Mouse (Mus musculus) C2C12 (cell line): ENCODE data around the gene Prtn3. TPM values are rescaled to one million over a fixed set of nuclear protein-coding genes. Genes with fewer than 3 reads are reported as not detected.
"Not testable (repeated sequence)": the region's sequence is repeated elsewhere in the genome, so short reads cannot be mapped to it uniquely, and the experiment has no call there.

Experiments used
- H3K27me3 ChIP-seq: one replicate; pipeline ENCODE4 v1.6.1; 2011; ENCODE audit not compliant: control insufficient read depth, insufficient read depth, insufficient read length
- H3K36me3 ChIP-seq: one replicate; pipeline ENCODE4 v1.6.1; 2011; ENCODE audit not compliant: control insufficient read depth, insufficient read depth
- H3K4me3 ChIP-seq: one replicate; pipeline ENCODE4 v1.5.1; 2011; ENCODE audit warnings: mild to moderate bottlenecking, control low read depth; ENCODE audit not compliant: poor library complexity, insufficient read depth, severe bottlenecking
- H3K79me2 ChIP-seq: one replicate; pipeline ENCODE4 v1.6.1; 2011; ENCODE audit not compliant: control insufficient read depth, insufficient read depth
- H3K79me3 ChIP-seq: one replicate; pipeline ENCODE4 v1.6.1; 2011; ENCODE audit warnings: low read depth, control low read depth
- H3ac ChIP-seq: one replicate; pipeline ENCODE3; 2011; ENCODE audit warnings: low read depth; ENCODE audit not compliant: control insufficient read depth, insufficient read length
- CEBPB ChIP-seq: IDR thresholded peaks from one replicate; pipeline ENCODE4 v1.6.1; 2011; ENCODE audit warnings: low read depth, mild to moderate bottlenecking, control low read depth, moderate library complexity
- CTCF ChIP-seq: IDR thresholded peaks from one replicate; pipeline ENCODE4 v1.5.1; 2011; ENCODE audit not compliant: control insufficient read depth, insufficient read depth, insufficient read length
- FOSL1 ChIP-seq: IDR thresholded peaks from one replicate; pipeline ENCODE4 v1.8.0; 2011; ENCODE audit warnings: mild to moderate bottlenecking, low read length; ENCODE audit not compliant: poor library complexity, insufficient read depth, severe bottlenecking
- MAX ChIP-seq: IDR thresholded peaks from one replicate; pipeline ENCODE4 v1.6.1; 2011; ENCODE audit warnings: mild to moderate bottlenecking, control low read depth
- MYOD1 ChIP-seq: IDR thresholded peaks from one replicate; pipeline ENCODE4 v1.6.1; 2011; ENCODE audit warnings: low read depth; ENCODE audit not compliant: control insufficient read depth, insufficient read length
- MYOG ChIP-seq: IDR thresholded peaks from one replicate; pipeline ENCODE4 v1.6.1; 2011; ENCODE audit not compliant: control insufficient read depth, insufficient read length; ENCODE audit errors: extremely low read depth
- USF1 ChIP-seq: IDR thresholded peaks from one replicate; pipeline ENCODE4 v1.6.1; 2011; ENCODE audit warnings: low read depth, mild to moderate bottlenecking, control low read depth, moderate library complexity
- polyA plus RNA-seq: library from polyadenylated mRNA; unstranded; fragments of >200 nt; fragmentation: generic; extraction: Trizol; gene quantifications from one replicate; pipeline ENCODE4 v1.2.1, GENCODE M21; 2012; ENCODE audit warnings: missing spikeins

The Prtn3 gene
- polyA plus RNA-seq, 1 experiment, result not detected

DNA sequence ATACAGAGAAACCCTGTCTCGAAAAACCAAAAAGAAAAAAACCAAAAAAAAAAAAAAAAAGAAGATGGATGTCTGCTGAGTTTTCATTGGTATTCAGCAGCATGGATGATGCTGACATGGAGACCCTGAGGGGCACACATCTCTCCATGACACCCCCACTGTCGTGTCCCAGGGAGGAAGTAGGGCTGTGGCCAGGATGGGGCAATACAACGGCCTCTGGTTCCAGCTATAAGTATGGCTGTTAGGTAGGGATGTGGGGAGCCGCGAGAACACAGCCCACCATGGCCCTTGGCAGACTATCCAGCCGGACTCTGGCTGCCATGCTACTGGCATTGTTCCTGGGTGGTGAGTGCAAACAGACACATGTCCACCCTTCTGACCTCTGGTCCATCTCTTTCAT is 11.8 kb downstream of the Prtn3 start, which contains the start of gene Elane:
Gene Elane, plus strand, starts transcription at position 194 of the 400 bp plus-strand sequence.
- peaks cover 13% of the 10 kb centered on the region for H3K27me3 ChIP-seq
- H3K79me3 ChIP-seq, result no peaks in the 10 kb centered on the region
- H3K36me3 ChIP-seq, result no peaks in the 10 kb centered on the region
- H3K4me3 ChIP-seq, result no peak within 1 kb of the TSS
- no peaks in the 10 kb centered on the region for H3K79me2 ChIP-seq
- TF ChIP-seq MYOD1, result no peak
- TF ChIP-seq USF1, result no peak
- no peak for TF ChIP-seq MYOG
- TF ChIP-seq FOSL1, result no peak
- H3ac ChIP-seq, result no peak within 1 kb of the TSS

DNA sequence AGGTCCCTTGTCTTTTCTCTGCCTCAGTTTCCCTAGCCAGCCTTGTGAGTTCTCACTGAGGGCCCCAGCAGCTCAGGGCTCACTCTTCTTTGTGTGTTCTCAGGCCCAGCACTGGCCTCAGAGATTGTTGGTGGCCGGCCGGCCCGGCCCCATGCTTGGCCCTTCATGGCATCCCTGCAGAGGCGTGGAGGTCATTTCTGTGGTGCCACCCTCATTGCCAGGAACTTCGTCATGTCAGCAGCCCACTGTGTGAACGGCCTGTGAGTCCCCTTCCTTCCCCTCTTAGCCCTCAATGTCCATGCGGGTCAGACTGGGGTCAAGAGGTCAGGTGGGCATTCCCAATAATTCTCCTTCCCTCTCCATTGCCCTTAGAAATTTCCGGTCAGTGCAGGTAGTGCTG is 12.3 kb downstream of the Prtn3 start:
- H3ac ChIP-seq, result no peak overlapping the region
- peaks cover 18% of the 10 kb centered on the region for H3K27me3 ChIP-seq
- no peak overlapping the region for H3K4me3 ChIP-seq
- H3K79me2 ChIP-seq, result no peaks in the 10 kb centered on the region
- TF ChIP-seq CTCF (no peak), USF1 (no peak), CEBPB (no peak), MYOG (no peak), MAX (no peak), FOSL1 (no peak), MYOD1 (no peak)
- no peaks in the 10 kb centered on the region for H3K36me3 ChIP-seq
- no peaks in the 10 kb centered on the region for H3K79me3 ChIP-seq

GRCm38 (mm10) chr10:79889386-79889785 is 15.1 kb downstream of the Prtn3 start:
- H3K79me3 ChIP-seq, result no peaks in the 10 kb centered on the region
- H3ac ChIP-seq, result no peak overlapping the region
- no peak overlapping the region for H3K4me3 ChIP-seq
- H3K36me3 ChIP-seq, result no peaks in the 10 kb centered on the region
- no peak for TF ChIP-seq USF1
- no peak for TF ChIP-seq CTCF
- TF ChIP-seq MAX, result no peak
- TF ChIP-seq FOSL1, result no peak
- TF ChIP-seq CEBPB, result no peak
- TF ChIP-seq MYOD1, result no peak
- TF ChIP-seq MYOG, result no peak
- no peaks in the 10 kb centered on the region for H3K79me2 ChIP-seq
- peaks cover 22% of the 10 kb centered on the region for H3K27me3 ChIP-seq

DNA sequence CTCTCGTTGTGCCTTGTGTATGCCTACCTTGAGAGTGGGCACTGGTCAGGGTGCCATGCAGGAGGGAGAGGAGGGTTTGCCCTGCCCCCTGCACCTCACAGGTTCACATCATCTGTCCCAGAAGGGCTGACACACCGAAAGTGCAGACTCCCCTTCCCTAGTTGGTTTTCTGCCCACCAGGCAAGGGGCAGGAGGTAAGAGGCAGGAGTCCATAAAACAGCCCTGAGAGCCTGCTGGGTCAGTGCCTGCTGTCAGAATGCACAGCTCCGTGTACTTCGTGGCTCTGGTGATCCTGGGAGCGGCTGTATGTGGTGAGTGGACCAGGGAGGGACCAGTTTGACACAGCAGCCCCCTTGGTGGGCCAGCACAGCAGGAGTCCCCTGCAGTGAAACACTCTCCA is 16.4 kb downstream of the Prtn3 start, which contains the start of gene Cfd:
Gene Cfd, plus strand, starts transcription at position 184 of the 400 bp plus-strand sequence.
- peaks cover 22% of the 10 kb centered on the region for H3K27me3 ChIP-seq
- H3K79me3 ChIP-seq, result no peaks in the 10 kb centered on the region
- TF ChIP-seq CTCF (no peak), MYOG (no peak), MAX (no peak), FOSL1 (no peak), CEBPB (no peak), MYOD1 (no peak), USF1 (no peak)
- H3K36me3 ChIP-seq, result no peaks in the 10 kb centered on the region
- H3K79me2 ChIP-seq, result no peaks in the 10 kb centered on the region
- no peak within 1 kb of the TSS for H3K4me3 ChIP-seq
- peak within 1 kb of the TSS; percentile 24 for H3ac ChIP-seq

DNA sequence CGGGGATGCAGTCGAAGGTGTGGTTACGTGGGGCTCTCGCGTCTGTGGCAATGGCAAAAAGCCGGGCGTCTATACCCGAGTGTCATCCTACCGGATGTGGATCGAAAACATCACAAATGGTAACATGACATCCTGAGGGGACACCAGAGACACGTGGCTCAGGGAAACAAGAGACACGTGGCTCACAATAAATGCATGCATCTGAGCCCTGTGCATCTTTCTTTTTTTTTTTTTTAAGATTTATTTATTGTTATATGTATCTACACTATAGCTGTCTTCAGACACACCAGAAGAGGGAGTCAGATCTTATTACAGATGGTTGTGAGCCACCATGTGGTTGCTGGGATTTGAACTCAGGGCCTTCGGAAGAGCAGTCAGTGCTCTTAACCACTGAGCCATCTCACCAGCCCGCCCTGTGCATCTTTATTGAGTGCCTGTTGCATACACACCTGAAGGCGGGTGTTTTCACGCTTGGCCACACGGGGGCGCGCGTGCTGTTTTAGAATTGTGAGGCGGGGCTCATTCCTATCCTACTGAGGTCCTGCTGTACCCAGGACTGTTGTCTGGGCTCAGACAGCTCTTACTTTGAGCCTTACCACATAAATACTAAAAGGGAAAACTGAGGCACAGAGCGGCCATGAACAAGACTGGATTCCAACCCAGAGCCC is 18.3 kb downstream of the Prtn3 start:
- peak; percentile 80 for TF ChIP-seq CTCF

DNA sequence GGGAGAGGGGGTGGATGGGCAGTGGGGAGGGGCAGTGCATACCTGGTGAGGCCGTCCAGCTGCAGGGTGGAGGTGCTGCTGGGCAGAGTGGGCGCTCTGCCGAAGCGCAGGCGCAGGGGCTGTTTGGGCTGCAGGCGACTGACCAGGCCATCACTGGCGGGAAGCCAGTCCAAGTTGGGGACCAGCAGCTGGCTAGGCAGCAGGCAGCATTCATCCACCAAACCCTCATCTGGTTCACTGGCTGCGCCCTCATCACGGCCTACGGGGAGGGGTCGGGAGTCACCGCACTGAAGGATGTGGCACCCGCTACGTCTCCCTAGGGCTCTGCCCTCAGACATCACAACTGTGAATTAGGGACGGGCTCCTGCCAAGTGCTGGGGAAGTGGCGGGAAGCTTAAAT is 22.0 kb downstream of the Prtn3 start:
- Histone ChIP-seq H3K36me3 (no peaks in the 10 kb centered on the region), H3ac (no peak overlapping the region), H3K4me3 (no peak overlapping the region), H3K27me3 (peaks cover 7% of the 10 kb centered on the region), H3K79me2 (no peaks in the 10 kb centered on the region), H3K79me3 (no peaks in the 10 kb centered on the region)
- TF ChIP-seq USF1 (no peak), MYOG (no peak), MAX (no peak), MYOD1 (no peak), FOSL1 (no peak), CEBPB (no peak), CTCF (no peak)

More for the DNA sequence above, 18.3 kb downstream of the Prtn3 start:
- not testable (repeated sequence) for H3K79me3 ChIP-seq, H3K4me3 ChIP-seq, H3K79me2 ChIP-seq, H3ac ChIP-seq, H3K36me3 ChIP-seq
- peaks cover 22% of the 10 kb centered on the region for H3K27me3 ChIP-seq
